Mouse (Mus musculus) hematopoietic stem cell, adult 5-6 weeks (primary cell): Measurements from ENCODE around the gene Trpv4. TPM values are rescaled to one million over a fixed set of nuclear protein-coding genes. Genes with fewer than 3 reads are reported as not detected.

ENCODE experiments used
- ATAC-seq, 2 experiments: fragments of 125-278 bp in 1 of 2; replicated peaks in 1 of 2; 2 replicates each; pipeline ENCODE4 v1.8.0; 2016 to 2017; ENCODE audit warnings: inconsistent platforms in 2 of 2, mild to moderate bottlenecking in 2 of 2, moderate number of reproducible peaks in 2 of 2, low read depth in 1 of 2, moderate TSS enrichment in 1 of 2; ENCODE audit not compliant: low FRiP score in 2 of 2, poor library complexity in 2 of 2, severe bottlenecking in 2 of 2, insufficient read depth in 1 of 2, low TSS enrichment in 1 of 2
- total RNA-seq: library from RNA; stranded (forward); fragments of 172-1452, 232-1000 nt; gene quantifications from 2 replicates; pipeline ENCODE4 v1.2.3, GENCODE M21; 2017

The Trpv4 gene
- total RNA-seq, 1 experiment from 2014 or later: 0.25 TPM

GRCm38 (mm10) chr5:114604781-114605290, 53.4 kb downstream of the Trpv4 start:
- peak; percentile 20 to 51; a peak in 1 of 4 replicates for ATAC-seq

DNA sequence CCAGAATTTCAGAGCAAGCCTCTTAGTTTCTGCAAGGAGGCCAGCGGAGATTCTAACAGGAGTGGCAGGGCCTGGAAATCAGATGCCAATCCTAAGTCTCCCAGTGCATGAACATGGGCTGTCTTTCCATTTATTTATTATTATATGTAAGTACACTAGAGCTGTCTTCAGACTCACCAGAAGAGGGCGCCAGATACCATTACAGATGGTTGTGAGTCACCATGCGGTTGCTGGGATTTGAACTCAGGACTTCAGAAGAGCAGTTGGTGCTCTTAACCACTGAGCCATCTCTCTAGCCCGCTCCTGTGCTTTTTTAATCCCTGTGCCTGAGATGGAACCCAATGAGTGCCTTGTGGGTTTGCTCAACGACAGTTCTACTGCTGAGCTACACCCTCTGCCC, 54.2 kb downstream of the Trpv4 start:
- ATAC-seq: no peak

GRCm38 (mm10) chr5:114602012-114602411, 56.2 kb downstream of the Trpv4 start:
- ATAC-seq: no peak

DNA sequence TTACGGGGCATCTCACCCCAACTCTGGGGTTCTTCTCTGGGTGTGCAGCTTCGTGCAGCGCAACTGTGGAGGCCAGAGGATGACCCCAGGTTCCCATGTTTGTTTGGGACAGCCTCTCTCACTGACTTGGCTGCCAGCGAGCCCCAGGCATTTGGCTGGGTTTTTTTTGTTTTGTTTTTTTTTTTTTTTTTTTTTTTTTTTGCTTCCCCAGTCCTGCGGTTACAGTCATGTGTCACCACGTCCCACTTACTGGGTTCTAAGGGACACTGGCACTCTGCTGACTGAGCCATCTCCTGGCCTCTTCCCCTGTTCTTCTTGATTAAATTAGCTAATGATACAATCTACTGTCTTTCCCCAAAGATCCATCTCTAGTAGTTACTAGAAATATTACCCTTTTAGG, 60.6 kb downstream of the Trpv4 start:
- ATAC-seq: no peak; a peak in 1 of 4 replicates

- ATAC-seq: no peak
These were observed 61.0 kb downstream of the Trpv4 start for GRCm38 (mm10) chr5:114597222-114597621.

DNA sequence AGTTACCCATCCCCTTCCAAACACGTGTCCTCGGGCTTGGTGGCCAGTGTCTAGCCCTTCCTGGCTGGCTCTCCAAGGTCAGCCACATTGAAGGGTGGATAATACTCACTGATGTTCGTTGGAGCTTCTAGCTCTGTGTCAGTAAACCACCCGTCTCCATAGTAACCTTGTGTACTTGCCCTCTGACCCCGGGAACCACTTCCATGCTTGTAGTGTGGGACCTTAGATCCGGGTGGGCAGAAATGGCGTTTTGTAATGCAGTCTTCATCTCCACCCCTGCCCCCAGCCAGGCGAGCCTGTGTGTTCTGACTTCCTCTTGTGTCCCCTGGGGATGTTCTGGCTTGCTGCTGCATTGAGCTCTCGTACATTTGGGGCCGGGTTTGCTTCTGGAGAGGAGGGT, 61.6 kb downstream of the Trpv4 start:
- ATAC-seq: 0 out of 4 replicates have a peak, but pooled peaks of 1 of the 2 experiments have one; percentile 33

DNA sequence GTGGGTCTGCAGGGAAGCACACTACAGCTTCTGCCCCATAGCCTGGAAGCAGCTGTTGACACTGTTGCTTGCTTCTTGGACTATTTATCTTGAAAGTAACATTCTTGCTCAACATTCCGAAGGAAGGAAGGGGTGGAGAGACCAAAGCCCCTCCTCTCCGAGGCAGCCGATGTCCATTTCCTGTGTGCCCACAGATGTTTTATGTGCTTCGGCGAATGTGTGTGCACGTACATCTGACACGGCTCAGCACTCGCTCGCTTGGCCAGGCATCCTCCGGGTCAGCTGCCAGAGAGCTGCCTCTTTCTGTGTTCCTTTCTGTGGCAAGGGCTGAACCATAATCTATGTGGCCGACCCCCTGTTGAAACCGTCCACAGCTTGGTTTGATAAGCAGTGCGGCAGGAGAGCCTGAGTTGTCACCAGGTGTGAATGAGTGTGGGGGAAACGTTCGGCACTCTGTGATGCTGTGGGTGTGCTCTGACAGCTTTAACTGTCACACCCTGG, 63.4 kb downstream of the Trpv4 start:
- ATAC-seq: peak; percentile 52 to 85

GRCm38 (mm10) chr5:114593949-114594348, 64.3 kb downstream of the Trpv4 start:
- ATAC-seq: no peak

- no peak for ATAC-seq
These were observed 64.9 kb downstream of the Trpv4 start for GRCm38 (mm10) chr5:114593161-114593821.

DNA sequence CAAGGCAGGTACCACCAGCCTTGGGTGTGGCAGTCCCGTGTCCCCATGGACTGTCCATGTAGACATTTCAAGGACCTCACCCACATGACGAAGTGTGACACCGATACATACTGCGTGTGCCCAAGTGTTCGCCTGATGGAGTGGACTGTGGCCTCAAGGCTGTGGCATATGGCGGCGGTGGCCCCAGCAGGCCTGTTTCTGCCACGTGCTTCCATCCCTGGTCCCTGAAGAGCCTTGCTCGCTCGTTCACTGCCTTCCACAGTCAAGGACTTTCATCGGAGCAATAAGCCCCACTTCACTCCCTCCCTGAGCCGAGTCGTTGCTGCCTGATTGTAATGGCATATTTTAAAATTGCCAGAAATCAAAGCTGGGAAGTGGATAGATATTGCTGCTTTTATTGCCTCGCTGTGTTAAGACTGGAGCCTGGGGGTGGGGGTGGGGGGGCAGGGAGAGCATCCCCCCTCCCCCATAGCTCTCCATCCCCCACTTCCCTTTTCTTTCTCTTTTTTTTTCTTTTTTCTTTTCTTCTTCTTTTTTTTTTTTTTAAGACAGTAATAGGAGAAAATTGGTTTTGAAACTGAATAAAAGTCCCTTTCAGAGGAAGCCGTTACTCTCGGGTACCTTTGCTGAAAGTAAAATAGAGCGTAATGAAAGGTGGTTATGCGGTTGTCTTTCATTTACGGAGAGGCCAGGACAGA, 65.6 kb downstream of the Trpv4 start:
- ATAC-seq: no peak

GRCm38 (mm10) chr5:114591151-114591561, 67.1 kb downstream of the Trpv4 start:
- no peak for ATAC-seq

GRCm38 (mm10) chr5:114590043-114590913, 67.9 kb downstream of the Trpv4 start:
- ATAC-seq: no peak

- ATAC-seq: no peak
These were observed 68.8 kb downstream of the Trpv4 start for GRCm38 (mm10) chr5:114589454-114589853.

GRCm38 (mm10) chr5:114589026-114589425, 69.2 kb downstream of the Trpv4 start:
- ATAC-seq: no peak

DNA sequence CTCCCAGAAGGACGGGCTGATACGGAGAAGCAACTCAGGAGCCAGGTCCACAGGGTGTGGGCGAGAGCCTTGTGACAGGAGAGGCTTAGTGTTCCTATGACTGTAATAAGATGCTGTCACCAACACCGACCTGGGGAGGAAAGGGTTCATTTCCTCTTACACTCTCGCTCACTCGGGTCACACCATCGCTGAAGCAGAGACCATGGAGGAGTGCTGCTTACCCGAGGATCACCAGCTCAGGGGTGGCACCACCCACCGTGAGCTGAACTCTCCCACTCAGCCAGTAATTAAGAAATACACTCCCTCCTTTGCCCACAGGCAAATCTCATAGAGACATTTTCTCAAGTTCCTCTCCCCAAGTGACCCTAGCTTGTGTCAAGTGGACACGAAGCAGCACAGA, 69.8 kb downstream of the Trpv4 start:
- ATAC-seq: no peak

DNA sequence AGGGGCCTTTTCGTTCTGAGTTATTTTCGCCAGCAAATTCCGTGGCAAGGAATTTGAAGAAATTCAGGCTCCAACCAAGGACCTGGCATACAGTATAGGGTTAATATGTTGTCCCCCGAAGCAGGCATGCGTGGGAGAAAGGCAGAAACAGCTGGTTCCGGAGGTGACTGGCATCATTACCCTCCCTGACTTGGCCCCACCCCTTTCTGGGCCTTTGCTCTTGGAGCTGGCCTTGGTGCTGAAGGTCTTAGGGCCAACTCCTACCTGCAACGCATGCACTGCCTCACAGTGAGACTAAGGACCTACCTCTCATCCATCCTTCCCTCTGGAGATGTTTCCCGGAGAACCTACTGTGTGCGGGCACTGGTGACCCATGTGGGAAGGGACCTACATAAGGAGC, 70.3 kb downstream of the Trpv4 start:
- ATAC-seq: peak; percentile 68 to 77

- ATAC-seq: no peak
These were observed 72.5 kb downstream of the Trpv4 start for GRCm38 (mm10) chr5:114585682-114586081.
